Mouse (Mus musculus): ENCODE measurements at regions not wholly inside any gene's neighbourhood (a gene's known extent, or its start where the extent isn't known, plus 50 kb on each side); places are given as distances from the start of the nearest gene placed in this dataset.

DNA sequence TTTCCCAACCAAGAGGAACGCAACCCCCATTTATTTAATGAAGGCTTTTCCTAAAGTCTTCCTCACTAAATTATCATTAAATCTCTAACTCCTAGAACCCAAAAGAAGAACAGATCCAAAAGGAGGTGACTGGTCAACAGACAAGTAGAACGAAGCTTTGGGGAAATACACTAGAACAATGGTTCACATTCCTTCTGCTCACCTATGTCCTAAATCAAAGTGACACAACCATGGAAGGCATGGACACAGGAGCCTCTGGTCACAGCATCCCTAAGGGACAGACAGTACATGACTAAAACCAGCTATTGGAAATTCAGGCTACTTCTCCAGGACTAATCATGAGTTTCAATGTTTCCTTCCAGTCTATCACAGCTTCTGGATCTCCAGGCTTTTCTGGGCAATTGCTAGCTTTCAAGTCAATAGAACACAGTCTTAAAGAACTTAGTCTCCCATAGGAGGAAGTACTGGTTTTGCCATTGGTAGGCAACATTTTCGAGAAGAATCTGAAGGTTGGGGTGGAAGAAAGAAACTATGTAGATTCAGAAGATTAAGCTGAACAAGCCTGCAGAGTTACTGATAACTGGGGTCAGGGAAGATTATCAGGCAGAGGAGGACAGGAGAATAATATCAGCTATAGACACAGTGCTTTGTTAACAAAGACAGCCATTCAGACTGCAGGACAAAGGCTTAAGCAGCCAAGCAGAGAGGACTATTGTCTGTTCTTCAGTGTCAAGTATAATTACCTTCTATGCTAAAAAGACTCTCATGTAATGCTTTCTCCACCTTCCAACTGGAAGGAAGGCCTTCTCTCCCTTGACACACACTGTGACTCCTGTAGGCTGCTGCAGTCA, 65.9 kb upstream of the Vtcn1 start:
- TF ChIP-seq CTCF (IDR thresholded peaks at IDR 0.05; ENCODE audit: low read depth, low read length) (no peak), POLR2A (IDR thresholded peaks at IDR 0.05; ENCODE audit: extremely low read depth, insufficient read depth, low read length) (no peak)
